Mouse (Mus musculus) CD4-positive, CD25-positive, alpha-beta regulatory T cell, adult 2 months (primary cell): ENCODE measurements around the gene Ror1.

ENCODE experiments used
- DNase-seq: peaks from one replicate; pipeline ENCODE4 v3.0.0-alpha.2; 2012; ENCODE audit warnings: low read depth, low spot score

The Ror1 gene

DNA sequence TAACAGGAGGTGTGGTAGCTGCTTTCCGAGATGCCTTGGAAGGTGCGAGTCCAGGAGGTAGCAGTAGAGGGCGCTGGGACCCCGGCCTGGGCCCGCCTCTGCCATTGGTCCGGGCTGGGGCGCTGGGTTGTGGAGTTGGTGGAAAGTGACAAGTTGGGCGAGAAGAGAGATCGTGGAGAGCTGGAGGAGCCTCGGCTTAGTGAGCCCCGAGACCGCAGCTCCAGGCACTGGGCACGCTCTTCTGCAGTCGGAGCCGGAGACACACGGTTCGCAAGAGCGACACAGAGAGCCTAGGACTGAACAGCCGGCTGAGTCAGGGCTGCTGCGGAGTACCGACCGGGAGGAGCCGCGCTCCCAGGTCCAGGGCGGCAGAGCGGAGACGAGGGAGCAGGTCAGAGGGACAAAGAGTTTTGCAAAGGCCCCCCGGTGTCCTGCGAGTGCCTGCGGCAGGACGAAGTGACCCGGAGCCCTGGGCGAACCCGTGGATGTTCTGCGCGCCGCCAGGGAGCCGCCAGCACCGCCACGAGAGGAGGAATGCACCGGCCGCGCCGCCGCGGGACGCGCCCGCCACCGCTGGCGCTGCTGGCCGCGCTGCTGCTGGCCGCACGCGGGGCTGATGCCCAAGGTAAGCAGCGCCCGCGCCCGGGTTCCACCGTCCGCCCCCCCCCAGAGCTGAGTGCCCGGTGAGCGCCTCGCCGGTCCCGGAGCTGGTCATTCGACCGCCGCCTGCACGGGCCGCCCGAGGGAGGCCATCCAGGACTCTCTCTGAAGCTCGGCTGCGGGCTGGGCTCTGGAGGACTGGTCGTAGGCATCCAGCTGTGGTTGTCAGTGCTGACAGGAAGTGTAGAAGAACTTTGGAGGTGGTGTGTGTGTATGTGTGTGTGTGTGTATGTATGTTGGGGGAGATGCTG lies at the start of gene Ror1:
Ror1 (plus strand) TSS at position 107 of the 911 bp plus-strand sequence.
- peak; percentile 45 for DNase-seq

DNA sequence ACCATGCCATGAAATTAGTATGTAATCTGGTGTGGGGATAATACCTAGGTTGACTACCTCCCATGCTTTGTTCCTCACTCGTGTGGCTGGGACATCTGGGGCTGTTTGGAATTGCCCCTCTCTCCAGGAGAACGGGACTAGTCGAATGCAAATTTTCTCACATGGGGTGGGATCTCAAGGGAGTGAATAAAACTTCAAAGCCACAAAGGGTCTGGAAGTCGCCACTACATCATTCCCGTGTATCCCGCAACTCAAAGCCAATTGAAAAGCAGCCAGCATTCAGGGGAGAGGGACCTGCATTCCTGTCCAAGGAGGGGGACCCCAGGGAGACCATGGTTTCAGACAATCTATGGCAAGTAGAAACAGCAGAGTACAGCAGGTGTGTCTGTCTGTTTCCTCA lies 48.5 kb upstream of the Ror1 start:
- DNase-seq, result no peak

DNA sequence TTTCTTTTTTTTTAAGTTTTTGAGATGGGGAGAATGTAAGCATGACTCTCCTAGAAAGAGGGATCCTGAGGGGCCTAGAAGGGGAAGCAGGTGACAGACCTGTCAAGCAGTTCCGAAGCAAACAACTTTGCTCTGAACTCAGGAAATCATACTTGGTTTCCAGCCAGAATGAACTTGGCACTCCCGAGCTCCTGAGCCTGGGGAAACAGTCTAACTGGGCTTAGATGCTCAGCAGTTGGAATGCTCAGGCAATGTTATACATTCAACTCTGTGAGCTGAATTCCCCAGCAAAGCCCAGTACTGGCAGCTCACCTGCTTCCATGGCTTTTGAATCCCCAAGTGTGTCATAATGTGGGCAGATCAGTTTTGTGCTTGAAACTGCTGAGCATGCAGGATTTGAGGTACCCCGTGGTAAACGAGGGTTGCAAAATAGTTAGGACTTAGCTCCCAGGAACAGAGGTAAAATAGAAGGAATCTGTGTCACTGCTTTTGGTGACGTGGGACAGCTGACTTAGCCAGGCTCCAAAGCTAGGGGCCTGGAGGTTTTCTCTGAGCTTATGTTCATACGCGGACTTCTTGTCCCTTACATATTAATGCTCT lies 47.1 kb upstream of the Ror1 start:
- DNase-seq, result no peak

DNA sequence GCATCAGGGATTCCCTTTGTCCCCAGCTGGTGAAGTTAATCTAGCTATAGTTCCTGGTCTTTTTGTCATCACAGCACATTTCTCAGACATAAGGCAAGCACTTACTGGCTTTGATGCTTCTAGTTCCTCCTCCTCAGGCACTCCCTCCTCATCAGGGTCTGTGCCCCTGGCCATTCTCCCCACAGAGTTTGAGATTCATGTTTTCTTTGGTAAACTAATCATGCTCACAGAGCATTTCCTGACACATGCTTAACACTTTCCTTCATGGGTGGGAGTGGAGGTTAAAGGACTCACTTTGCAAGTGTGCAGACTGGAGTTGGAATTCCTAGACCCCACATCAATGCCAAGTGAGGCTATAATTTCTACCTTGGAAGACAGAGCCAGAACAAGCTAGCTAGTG lies 43.8 kb upstream of the Ror1 start:
- no peak for DNase-seq

DNA sequence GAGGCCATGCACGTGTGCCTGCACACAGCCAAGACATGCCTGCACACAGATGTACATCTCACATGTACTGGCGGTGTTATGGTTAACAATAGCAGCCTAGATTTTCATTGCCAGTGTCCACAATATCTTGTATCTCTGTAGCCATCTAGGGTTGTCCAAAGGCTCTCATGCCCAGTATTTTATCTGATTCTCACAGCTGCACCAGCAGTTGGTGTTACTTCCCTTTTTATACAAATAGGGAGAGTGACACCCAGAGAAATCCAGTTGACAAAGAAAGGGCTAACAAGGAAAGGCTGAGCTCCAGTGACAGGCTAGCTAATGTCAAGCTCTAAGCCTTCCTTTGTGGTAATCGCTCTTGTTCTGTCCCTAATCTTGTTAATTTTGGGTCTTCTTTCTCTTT lies 43.3 kb upstream of the Ror1 start:
- no peak for DNase-seq

DNA sequence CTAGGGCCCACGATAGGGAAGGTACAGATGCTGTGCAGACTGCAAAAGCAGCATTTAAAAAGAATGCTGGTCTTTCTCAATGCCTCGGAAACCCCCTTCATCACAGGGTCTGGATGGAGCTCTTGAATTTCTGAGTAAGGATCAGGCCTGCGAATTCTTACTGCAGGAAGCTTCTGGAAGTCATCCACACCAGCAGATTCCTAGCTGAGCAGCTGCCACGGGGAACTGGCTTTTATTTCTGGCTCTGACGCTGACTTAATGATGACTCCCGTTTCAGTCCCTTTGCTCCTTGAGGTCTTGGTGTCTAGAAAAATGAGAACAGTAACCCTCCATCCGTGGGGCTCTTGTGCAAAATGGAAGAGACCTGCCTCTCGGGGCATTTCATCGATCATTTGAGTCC lies 39.5 kb upstream of the Ror1 start:
- no peak for DNase-seq

DNA sequence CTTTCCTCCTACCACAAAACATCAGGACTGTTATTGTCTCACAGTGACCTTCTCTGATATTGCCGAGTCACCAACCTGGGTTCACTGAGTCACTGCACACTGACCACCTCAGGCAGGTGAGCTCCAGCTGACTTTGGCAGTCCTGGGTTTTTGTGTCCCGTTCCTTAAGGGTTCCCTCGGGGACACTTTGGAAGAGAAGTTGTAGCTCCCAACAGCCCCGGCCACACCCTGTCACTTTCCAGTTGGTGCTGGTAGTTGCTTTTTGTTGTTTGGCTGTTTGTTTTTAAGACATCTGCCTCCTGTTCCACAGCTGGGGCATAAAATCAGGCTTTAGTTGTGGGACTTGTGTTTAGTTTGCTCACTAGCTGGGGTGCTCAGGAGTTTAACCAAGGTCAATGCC lies 39.1 kb upstream of the Ror1 start:
- DNase-seq, result no peak

DNA sequence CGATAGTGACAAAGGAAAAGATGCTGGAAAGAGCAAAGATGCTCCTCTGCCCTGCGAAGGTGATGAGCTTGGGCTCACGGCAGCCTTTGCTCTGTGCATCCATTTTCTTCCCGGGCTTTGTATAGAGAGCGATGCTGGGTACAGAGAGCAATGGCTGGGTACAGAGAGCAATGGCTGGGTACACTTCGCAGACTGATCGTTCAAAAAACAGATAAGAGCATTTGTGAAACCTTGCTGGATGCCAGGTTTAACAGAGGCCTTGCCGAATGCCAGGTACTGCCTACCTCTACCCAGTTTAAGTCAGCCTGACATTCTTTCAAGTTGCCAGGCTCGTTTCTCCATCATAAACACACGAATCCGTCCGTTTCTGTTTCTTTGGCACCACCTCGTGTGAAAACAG lies 38.2 kb upstream of the Ror1 start:
- DNase-seq, result no peak

DNA sequence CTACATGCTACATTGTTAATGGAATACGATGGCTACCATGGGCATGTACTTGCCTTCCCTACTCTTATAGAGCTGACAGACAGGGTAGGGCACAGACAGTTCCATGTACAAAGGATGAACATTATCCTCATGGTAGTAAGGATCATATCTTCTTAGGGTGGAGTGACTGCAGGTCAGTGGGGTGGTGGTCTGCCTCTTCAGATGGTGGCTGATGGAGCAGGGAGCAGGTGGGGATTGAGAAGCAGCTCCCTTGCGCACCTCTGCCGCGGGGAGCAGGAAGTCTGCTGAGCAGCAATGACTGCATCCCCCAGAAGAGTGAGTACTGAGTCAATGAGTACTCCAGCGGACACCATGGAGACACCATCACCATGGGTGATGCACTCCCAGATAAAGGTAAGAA lies 37.0 kb upstream of the Ror1 start:
- DNase-seq, result no peak

DNA sequence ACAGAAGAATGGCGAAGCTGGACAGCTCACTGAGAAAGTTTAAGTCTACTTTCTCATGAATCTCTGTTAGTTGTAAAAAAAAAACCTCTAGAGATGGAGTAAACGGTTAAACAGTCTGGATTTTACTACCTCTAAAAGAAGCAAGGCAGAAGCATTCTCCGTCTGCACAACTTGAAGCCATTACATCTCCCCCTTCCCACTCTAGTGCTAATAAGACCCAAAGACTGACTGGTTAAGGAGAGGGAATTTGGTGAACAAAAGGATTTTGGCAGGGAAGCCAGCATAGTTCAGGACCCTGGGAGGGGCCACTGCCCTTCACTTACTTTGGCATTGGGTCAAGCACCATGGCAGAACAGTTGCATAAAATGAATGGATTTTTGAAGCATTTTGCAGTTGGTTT lies 35.8 kb upstream of the Ror1 start:
- DNase-seq, result no peak

DNA sequence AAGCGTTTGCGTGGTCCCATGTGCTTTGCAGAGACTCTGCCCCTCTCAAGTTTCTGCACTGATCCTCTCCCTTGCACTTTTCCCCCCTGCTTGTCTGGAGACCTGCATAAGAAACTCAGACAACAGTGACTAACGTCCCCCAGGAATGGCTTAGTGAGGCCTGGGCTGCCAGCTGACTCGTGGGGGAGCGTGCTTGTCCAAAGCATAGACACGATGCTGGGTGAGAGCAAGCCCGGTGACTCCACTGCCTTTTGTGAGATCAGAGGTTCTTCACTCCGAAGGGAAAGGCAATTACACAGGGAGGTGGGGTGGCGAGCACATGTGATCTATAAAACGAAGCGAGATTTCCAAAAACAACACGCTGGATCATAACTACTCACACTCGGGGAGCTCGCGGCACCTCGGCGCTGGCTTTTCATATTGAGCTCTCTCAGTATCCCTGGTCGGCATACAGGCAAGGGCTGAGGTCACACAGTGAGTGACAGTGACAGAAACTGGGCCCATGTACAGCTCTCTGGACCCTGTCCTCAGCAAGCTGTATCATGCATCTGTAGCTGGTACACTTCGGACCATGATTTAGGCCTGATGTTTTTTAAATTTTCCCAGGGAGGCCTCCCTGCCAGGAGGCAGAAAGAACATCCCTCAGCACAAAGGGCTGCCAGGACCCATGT lies 34.1 kb upstream of the Ror1 start:
- DNase-seq, result no peak

DNA sequence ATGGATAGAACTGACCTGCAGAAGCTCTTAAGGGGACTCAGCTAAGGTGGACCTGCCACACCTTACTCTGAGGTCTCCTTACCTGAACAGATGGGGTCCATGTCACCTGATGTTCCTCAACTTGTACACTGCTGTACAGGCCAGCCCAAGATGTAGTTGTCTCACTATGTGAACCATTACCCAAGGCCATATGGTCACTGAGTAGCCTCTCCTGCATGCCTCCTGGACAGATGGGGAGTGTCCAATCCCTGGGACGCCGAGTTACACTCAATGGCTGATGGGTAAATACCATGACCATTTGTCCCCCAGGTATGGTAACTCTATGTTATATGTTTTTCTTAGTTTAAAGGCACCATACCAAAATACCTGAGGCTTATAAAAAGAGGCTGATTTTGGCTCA lies 29.9 kb upstream of the Ror1 start:
- no peak for DNase-seq

DNA sequence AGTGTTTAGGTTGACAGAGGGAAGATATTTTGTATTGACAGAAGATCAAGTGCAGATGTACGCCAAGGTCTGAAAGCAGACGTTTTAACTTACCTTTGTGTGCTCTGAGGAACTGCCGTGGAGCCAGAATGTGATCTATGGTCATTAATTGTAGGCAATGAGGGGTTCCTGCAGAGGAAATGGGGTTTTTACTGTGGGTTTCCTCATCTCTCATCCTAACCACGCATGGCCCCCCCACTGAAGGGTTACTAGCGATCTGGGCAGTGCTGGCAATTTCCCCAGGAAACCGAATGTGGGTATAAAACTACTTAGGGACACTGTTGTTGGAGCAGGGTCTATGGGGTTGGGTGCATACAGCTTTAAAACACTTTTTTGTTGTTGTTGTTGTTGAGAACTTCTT lies 25.5 kb upstream of the Ror1 start:
- no peak for DNase-seq

DNA sequence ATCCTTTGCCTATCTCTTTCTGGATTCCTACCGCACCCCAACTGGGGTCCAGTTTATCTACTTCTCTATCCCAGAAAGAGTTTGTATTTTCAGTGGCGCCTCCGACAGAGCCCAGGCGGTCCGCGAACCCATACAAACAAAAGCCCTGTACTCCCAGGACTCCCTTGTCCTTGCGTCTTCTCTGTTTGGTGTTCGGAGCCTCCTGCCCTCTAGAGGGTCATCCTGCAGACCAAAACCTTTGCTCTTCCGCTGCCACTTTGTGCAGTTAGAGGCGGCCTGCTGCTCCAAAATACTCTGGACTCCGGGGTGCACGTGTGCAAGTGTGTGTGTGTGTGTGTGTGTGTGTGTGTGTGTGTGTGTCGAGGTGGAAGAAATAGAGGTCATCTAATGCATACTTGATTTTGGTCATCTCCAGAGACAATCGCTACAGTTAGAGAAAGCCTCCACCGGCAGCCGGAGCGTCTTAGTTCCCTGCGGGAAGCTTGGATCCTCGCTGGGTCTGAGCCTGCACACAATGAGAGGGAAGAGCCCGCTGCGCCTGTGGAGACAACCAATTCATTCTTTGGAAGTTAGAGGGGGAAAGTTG lies 1.1 kb downstream of the Ror1 start:
- DNase-seq, result no peak

DNA sequence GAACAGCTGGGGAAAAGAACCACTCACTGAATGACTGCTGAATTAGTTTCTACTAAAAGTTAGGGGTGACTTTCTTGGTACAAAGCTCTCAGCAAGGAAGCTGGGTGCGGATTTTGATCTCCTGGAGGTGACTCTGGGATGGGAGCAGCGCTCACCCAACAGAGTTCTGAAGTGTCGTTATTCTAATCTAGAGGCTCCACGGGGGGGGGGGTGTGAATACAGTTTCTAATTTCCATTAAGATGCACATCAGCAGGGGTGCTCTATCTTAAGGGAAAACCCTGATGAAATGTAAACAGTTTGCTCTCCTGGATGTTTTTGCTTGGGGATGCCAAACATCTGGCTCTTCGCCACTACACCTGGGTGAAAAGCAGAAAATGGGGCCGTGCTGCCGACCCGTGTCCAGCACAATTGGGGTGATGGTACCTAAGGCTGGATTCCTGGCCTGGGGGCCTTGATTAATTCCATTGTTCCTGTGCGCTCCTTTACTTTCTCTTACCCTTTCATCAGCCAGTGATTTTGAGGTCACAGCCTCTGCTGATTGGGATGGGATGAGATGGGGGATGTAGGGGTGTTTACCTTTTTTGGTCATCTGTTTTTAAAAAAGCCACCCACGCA lies 1.9 kb downstream of the Ror1 start:
- DNase-seq, result no peak

DNA sequence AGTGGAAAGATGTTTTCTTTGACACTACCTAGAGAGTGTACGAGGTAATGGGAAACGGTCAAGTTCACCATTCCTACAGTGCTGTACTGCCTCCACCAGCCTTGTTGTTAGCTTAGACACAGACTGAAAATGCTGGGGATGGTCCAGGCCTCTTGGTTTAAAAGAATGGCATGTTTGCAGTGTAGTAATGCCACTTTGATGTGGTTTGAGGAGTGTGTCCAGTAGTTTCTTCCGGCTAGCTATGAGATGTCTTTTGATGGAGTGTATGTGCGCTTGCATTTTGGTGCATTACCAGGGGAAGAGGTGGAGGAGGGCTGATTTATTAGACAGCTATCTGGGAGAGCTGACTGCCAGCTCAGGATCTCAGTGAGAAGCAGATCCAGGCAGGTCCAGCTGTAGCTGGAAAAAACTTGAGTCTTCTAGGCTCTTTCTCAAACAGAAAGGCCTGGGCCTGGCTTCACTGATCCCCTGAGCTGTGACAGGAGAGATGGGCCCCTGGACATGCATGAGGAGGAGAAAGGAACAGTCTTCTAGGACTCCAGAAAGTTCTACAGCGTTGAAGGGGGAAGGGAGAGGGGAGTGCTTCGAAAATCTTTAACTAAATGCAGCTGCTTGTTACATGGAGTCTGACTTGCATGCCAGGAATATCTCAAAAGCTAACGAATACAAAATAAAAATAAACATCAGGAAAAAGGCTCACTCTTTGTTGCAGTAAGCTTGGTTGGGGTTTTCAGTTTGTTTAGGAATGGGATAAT lies 5.7 kb downstream of the Ror1 start:
- no peak for DNase-seq

DNA sequence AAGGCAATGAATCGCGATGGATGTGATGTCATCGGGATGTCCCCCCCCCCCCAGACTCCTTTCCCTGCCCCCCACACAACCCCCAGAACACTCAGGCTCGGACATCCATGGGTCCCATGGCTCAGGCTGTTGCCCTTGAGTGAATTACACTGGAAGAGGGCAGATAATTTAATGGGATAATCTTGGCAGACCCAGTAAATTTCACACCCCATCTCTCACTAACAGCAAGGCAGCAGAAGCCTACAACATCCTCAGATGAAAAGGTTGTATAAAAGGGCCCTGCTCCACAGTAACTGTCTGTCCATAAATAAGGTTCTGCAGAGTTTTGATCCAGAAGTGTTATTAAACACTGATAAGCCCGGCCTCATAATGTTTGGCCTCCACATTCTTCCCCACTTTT lies 6.3 kb downstream of the Ror1 start:
- DNase-seq, result no peak

DNA sequence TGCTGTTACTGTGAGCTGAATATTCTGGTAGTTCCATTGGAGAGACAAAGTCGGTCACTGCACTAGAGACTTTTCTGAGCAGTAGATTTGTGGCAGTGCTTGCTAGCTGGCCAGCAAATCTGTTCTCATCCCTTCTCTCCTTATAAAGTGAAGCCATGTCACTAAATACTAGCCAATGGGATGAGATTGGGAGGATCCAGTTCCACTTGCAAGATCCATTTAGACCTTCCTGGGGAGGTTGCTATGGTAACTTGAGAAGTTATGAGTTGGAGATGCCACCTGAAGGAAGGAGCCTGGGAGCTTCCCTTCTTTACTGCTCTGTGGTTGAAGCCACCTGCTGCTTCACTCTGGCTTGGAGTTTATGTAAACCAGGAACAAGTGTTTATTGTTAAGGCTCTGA lies 8.7 kb downstream of the Ror1 start:
- DNase-seq, result no peak

DNA sequence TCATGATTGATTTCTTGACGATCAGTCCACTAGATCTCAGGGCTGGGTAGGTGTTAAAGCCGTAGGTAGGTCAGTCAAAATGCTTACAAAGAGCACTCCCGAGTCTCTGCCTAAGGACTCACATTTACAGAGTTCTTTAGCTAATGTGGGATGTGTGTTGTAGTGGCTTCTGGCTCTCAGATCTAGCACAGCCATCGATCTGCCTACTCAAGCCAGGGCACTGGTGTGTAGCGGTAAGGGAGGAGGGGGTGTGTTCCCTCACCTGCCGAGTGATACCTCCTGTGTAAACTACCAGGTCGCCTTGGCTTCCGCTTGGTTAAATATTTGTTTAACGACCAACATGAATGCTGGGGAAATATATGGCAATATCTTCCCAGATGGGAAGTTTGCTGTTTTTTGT lies 12.0 kb downstream of the Ror1 start:
- no peak for DNase-seq

DNA sequence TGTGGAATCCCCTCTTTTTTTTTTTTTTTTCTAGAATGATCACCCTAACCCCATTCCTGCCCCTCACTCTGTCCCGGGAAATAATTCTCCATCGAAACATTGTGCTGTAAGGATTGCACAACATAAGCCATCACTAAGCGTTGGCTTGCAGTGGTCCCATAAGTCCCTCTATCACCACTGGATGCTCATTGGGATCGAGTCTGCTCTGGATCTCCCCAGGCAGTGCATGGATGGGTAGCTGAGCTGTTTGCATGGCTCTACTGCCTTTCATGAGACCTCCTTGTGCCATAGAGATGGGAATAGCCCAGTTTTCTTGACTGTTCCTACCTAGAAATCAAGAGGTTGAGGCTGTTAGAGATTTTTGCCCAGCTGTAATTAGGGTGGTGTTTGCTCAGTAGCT lies 13.0 kb downstream of the Ror1 start:
- DNase-seq, result no peak

DNA sequence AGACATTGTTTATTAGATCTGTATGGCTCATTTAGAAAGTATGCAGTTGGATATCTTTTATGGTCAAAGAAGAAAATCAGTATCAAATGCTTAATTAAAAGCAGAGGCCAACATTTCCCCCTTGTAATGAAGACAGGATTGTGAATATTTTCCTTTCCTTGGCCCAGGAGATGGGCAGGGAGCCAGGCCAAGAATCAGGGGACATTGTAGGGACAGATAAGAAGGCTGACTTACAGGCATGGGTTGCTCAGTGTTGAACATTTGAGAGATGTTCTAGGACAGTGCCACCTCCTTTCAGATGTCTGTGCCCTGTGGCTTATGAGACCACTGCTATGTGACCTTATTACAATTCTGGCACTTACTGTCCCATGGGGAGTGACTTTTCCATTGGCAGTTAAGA lies 18.6 kb downstream of the Ror1 start:
- no peak for DNase-seq
